Mouse (Mus musculus) monocyte, adult 59 days (primary cell): ENCODE data around the gene Cd79a. TPM values are rescaled to one million over a fixed set of nuclear protein-coding genes. Genes with fewer than 3 reads are reported as not detected.

ENCODE experiments used
- total RNA-seq, 2 experiments: library from RNA; stranded (reverse); gene quantifications; one replicate each; pipeline ENCODE4 v1.2.4; 2023

Cd79a gene
- 1 to 10 TPM; 2.2 to 5.3 TPM for total RNA-seq

DNA sequence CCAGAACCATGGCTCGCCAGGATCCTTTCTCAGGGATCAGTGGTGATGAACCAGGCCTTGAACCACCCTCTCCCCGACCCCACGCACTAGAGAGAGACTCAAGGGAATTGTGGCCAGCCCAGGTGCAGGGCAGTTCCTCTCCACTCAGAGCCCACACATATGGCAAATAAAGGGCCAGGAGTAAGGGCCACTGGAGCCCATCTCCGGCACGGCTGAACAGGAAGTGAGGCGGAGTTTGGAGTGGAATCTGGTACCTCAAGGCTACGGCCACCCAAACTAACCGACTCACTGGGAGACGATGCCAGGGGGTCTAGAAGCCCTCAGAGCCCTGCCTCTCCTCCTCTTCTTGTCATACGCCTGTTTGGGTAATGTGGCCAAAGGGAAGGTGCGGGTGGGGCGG, at the start of gene Cd79a:
TSS of gene Cd79a (plus strand) at position 158 of the 400 bp plus-strand sequence.

DNA sequence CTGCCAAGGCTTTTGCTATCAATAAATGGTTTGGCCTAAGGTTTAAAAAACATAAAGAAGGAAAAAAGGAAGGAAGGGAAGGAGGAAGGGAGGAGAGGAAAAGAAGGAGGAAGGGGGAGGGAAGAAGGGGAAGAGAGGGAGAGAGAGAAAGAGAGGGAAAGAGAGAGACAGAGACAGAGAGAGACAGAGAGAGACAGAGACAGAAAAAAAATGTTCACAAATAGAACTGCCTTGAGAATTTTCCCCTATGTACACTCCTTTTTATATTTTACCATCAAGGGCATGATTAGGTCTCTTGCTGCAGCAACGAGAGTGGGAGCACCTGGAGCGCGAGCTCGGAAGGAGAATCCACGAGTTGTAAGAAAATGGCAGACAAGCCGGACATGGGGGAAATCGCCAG, 35.3 kb upstream of the Cd79a start, which contains the start of gene Gm9844:
TSS of gene Gm9844 (plus strand) at position 301 of the 400 bp plus-strand sequence.

DNA sequence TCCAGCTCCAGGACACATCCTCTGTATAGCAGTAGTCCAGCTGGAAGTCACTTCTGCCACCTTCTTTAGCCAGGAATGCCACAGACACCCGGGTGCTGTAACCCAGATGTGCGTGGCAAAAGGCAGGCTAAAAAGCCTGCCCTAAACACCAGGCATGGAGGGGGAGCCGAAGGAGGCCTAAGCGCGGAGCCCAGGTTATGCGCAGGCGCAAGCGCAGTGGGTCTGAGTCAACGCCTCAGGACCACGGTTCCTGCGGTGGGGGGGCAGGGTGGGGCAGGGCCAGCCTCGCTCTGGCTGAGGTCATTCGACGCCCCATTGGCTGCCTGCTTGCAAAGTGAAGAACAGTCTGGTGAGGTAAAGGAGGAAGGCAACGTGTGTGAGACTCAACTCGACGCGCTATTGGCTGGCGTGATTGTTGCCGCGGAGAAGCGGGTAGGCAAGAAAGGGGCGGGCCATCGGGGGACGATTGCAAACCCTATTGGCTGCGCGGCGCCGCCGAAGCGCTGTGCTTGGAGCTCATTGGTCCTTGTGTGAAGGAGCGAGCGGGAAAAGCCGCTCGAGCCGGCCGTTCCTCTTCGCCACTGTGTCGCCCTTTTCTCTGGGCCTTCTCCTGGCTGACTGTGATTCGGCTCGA, 27.5 kb upstream of the Cd79a start, which contains the start of the genes Lypd4 and Dmrtc2:
TSS of gene Lypd4 (minus strand) at position 410 of the 634 bp plus-strand sequence.
TSS of gene Dmrtc2 (plus strand) at position 526 of the 634 bp plus-strand sequence.

DNA sequence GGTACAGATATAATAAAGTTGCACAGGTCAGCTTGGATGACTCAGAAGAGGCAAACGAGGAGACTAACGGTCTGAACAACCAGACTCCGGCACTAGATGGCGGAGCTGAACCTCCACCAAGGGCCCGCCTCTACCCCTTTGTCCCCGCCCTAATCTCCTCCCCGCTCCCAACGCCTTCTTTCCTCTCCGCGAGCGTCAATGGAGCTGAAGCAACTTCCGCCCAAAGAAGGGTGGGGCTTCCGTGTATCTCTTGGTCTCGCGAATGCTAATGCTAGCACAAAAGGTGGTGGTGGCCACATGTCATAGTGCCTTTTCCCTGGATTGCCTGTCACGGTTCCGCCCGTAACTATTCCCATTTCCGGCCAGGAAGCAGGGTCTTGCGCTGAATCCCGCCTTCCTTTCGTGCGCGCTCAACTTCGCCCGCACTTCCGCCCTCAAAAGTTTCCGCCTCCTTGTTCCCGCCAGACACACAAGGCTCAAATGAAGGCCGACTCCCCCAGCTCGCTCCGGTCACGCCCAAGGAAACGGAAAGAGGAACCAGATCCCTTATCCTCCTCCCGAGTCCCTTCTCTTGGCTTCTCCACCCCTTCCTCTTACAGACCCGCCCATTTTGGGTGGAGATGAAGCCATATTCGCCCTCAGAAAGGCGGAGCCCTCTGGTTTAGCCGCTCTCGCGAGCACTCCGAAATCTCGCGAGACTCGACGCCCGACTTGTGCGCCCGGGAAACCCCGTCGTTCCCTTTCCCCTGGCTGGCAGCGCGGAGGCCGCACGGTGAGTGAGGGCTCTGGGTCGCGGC, 13.1 kb upstream of the Cd79a start, which contains the start of gene Rps19:
TSS of gene Rps19 (plus strand) at position 476 of the 797 bp plus-strand sequence.

DNA sequence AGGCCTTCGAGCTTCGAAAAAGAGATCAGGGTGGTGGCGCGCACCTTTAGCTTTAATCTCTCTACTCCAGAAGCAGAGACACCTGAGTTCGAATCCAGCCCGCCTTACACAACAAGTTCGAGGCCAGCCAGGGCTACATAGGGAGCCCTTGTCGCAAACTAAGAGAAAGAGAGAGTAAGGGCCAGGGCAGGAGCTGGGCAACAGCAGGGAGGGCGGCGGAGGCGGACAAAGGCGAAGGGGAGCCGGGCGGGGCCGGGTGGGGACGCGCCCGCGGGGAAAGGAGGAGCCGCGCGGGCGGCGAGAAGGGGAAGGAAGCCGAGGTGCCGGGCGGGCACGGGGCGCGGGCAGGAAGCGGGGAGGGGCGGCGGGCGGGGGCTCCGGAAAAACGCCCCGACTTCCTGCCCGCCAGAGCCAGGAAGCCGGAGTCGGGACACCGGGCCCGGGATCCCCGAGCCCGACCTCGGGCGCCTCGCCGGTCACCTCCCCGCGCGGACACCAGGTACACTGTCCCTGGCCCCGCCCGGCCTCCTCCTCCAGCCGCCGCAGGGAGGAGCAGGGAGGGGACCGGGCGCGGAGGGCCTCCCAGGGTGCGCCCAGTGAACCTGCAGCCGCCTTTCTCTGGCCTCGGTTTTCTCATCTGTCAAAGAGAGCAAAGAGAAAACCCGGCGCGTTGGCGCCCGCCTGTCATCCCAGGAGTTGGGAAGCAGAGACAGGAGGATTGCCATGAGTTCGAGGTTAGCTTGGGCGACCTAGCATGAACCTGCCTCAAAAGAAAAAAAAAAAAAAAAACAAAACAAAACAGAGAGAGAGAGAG, 5.7 kb downstream of the Cd79a start, which contains the start of gene Arhgef1:
TSS of gene Arhgef1 (plus strand) at position 283 of the 814 bp plus-strand sequence.

DNA sequence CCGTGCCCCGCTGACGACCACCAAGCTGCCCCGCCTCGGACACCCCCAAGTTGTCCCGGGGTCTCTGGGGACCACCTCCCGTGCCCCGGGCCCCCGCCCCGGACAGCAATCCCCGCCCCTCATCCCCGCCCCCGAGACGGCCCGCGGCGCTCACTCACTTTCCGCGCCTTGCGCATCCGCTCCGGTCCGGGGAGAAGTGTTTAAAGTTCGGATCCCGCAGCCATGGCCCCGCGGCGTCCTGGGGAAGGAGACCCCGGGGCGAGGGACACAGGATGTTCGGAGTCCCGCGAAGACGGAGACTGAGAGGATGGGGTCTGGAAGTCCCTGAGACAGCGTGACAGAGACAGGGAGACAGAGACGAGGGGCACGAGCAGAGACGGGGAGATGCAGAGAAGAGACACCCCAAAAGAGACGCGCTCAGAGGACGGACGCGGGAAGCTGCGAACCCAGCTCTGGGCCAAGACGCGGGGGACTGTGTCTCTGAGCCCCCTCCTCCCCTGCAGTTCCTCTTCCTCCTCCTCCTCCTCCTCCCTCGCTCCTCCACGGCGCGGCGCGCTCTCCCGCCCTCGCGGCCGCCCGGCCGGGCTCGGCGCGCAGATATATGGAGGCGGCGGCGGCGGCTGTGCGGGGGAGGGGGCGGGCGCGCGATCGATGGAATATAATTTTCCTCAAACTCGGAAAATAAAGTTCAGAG, 47.2 kb downstream of the Cd79a start, which contains the start of gene Gm4881:
TSS of gene Gm4881 (minus strand) at position 238 of the 694 bp plus-strand sequence.

Other genes with a start within 250 kb of the Cd79a start
- gene Tex101, start 220.7 kb upstream of the Cd79a start, total RNA-seq = not detected
- under 1 TPM in 1 of 2 experiments, not detected in 1; 0.45 TPM for gene BC049730, start 188.1 kb upstream of the Cd79a start, total RNA-seq
- under 1 TPM; 0.67 to 0.92 TPM for gene Gm4763, start 170.5 kb upstream of the Cd79a start, total RNA-seq
- gene Cd177, start 137.1 kb upstream of the Cd79a start, total RNA-seq = 100 to 1,000 TPM; 165 to 189 TPM
- not detected for gene Ceacam10, start 120.2 kb upstream of the Cd79a start, total RNA-seq
- gene Gm9844, start 35.2 kb upstream of the Cd79a start, total RNA-seq = 1 to 10 TPM; 2.7 to 4.2 TPM
- not detected for gene Lypd4, start 27.4 kb upstream of the Cd79a start, total RNA-seq
- gene Dmrtc2, start 27.3 kb upstream of the Cd79a start, total RNA-seq = not detected
- 1,000 to 10,000 TPM; 1,275 to 1,329 TPM for gene Rps19, start 13.0 kb upstream of the Cd79a start, total RNA-seq
- 100 to 1,000 TPM; 595 to 645 TPM for gene Arhgef1, start 5.5 kb downstream of the Cd79a start, total RNA-seq
- gene Gm4881, start 47.1 kb downstream of the Cd79a start, total RNA-seq = not detected
- 100 to 1,000 TPM; 143 to 159 TPM for gene Rabac1, start 75.4 kb downstream of the Cd79a start, total RNA-seq
- gene Atp1a3, start 108.6 kb downstream of the Cd79a start, total RNA-seq = 100 to 1,000 TPM; 358 to 382 TPM
- 1 to 10 TPM; 1.8 TPM for gene Grik5, start 175.0 kb downstream of the Cd79a start, total RNA-seq
- 10 to 100 TPM; 12.1 to 13.2 TPM for gene Zfp574, start 175.2 kb downstream of the Cd79a start, total RNA-seq